In the genomic region with DNA sequence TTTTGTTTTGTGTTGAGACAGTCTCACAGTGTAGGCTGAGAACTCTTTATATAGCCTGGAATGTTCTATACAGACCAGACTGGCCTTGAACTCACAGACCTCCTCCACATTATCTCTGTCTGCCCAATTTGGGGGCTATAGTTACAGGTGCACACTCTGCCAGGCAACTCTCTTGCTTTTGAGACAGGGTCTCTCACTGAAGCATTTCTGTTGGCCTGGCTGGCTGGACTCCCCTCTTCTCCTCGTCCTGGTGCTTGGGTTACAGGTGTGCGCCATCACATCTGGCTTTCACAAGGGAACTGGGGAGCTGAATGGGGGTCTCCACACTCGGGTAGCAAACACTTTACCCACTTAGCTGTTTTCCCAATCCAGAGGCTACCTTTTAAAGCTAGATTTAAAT, we compare ENCODE assay signal across 23 mouse cellular contexts. TPM values are rescaled to one million over a fixed set of nuclear protein-coding genes. Genes with fewer than 3 reads are reported as not detected.
DNase-seq lines count a peak whose midpoint lies in the region; ATAC-seq lines count a peak whose summit lies in the region.
"Had no signal": no experiment of that assay in that cellular context is flagged by ENCODE, and none has a peak within 500 bp of the region (broad histone marks: within the 10 kb centered on the region; RNA-seq: fewer than 3 reads in every experiment).

No protein-coding gene starts in this region.

- no peak overlapping the region for H3K9ac ChIP-seq in intestine, embryonic 14.5 days (ENCODE audit: low read length)
- no peak overlapping the region for H3K9ac ChIP-seq in intestine, embryonic 15.5 days
- no peak overlapping the region for H3K9ac ChIP-seq in liver, embryonic 12.5 days
- H3K9ac ChIP-seq: embryonic facial prominence, embryonic 13.5 days; embryonic facial prominence, embryonic 15.5 days; forebrain, embryonic 12.5 days had no signal

- H3K9me3 ChIP-seq in intestine, embryonic 14.5 days (ENCODE audit: control insufficient read depth, low read length) = no peaks in the 10 kb centered on the region
- H3K9me3 ChIP-seq in intestine, embryonic 15.5 days = no peaks in the 10 kb centered on the region
- no peaks in the 10 kb centered on the region for H3K9me3 ChIP-seq in liver, embryonic 12.5 days (replicated peaks)
- H3K9me3 ChIP-seq: embryonic facial prominence, embryonic 13.5 days; embryonic facial prominence, embryonic 15.5 days; forebrain, embryonic 10.5 days; forebrain, embryonic 12.5 days had no signal

- H3K36me3 ChIP-seq in intestine, embryonic 14.5 days (ENCODE audit: control insufficient read depth, insufficient read depth, low read length) = no peaks in the 10 kb centered on the region
- no peaks in the 10 kb centered on the region for H3K36me3 ChIP-seq in intestine, embryonic 15.5 days
- no peaks in the 10 kb centered on the region for H3K36me3 ChIP-seq in liver, embryonic 12.5 days
- H3K36me3 ChIP-seq: embryonic facial prominence, embryonic 13.5 days; embryonic facial prominence, embryonic 15.5 days; forebrain, embryonic 10.5 days; forebrain, embryonic 12.5 days had no signal

- ATAC-seq in intestine, embryonic 14.5 days (replicated peaks; ENCODE audit: low FRiP score, low TSS enrichment, low read depth) = no peak
- no peak for ATAC-seq in intestine, embryonic 15.5 days
- ATAC-seq in liver, embryonic 12.5 days = no peak
- ATAC-seq: forebrain, embryonic 14.5 days; forebrain, embryonic 16.5 days had no signal

- no peaks in the 10 kb centered on the region for H3K27me3 ChIP-seq in intestine, embryonic 14.5 days (replicated peaks; ENCODE audit: control insufficient read depth, insufficient read depth, low read length)
- H3K27me3 ChIP-seq in intestine, embryonic 15.5 days (replicated peaks) = no peaks in the 10 kb centered on the region
- H3K27me3 ChIP-seq in liver, embryonic 12.5 days (replicated peaks) = 0 out of 2 replicates have a peak, but pooled peaks cover 3% of the 10 kb centered on the region
- H3K27me3 ChIP-seq: embryonic facial prominence, embryonic 13.5 days; embryonic facial prominence, embryonic 15.5 days; forebrain, embryonic 12.5 days had no signal

- peak; percentile 35 for DNase-seq in intestine, embryonic 14.5 days (ENCODE audit: low spot score)
- DNase-seq in liver = no peak
- DNase-seq: adrenal gland, adult 2 months; adrenal gland, postnatal 10 days; adrenal gland, postnatal 25 days; cerebellum, adult 11 months; cerebellum, adult 18-20 months; cerebellum, adult 8-10 months; cerebellum, adult 9-11 months; cerebellum, postnatal 14 days; cerebellum, postnatal 36 days; embryo, embryonic 11 days had no signal

- H3K4me3 ChIP-seq in intestine, embryonic 14.5 days (ENCODE audit: low read depth, low read length) = no peak overlapping the region
- no peak overlapping the region for H3K4me3 ChIP-seq in intestine, embryonic 15.5 days (replicated peaks)
- no peak overlapping the region for H3K4me3 ChIP-seq in liver, embryonic 12.5 days
- H3K4me3 ChIP-seq: embryonic facial prominence, embryonic 13.5 days; embryonic facial prominence, embryonic 15.5 days; erythroblast, embryonic 14.5 days; forebrain, embryonic 10.5 days; forebrain, embryonic 12.5 days had no signal

- H3K4me1 ChIP-seq in intestine, embryonic 14.5 days (replicated peaks; ENCODE audit: control insufficient read depth, insufficient read depth, low read length) = peaks cover 4% of the 10 kb centered on the region; the same call in 1 of the 2 replicates
- no peaks in the 10 kb centered on the region for H3K4me1 ChIP-seq in intestine, embryonic 15.5 days (replicated peaks)
- peaks cover 51% of the 10 kb centered on the region for H3K4me1 ChIP-seq in liver, embryonic 12.5 days
- H3K4me1 ChIP-seq: embryonic facial prominence, embryonic 15.5 days; forebrain, embryonic 10.5 days had no signal

- WGBS in intestine, embryonic 14.5 days = 76% methylated on average over 3 of the region's 3 CpGs
- WGBS in intestine, embryonic 15.5 days = 79% methylated on average over 3 of the region's 3 CpGs
- 62% methylated on average over 3 of the region's 3 CpGs for WGBS in liver, embryonic 12.5 days (ENCODE audit: insufficient replicate concordance)

- H3K4me2 ChIP-seq in intestine, embryonic 14.5 days (ENCODE audit: low read length) = no peak overlapping the region
- no peak overlapping the region for H3K4me2 ChIP-seq in intestine, embryonic 15.5 days (replicated peaks)
- H3K4me2 ChIP-seq in liver, embryonic 12.5 days = no peak overlapping the region
- H3K4me2 ChIP-seq: embryonic facial prominence, embryonic 13.5 days; embryonic facial prominence, embryonic 15.5 days; forebrain, embryonic 12.5 days had no signal

- no peak overlapping the region for H3K27ac ChIP-seq in intestine, embryonic 14.5 days (ENCODE audit: low read depth)
- H3K27ac ChIP-seq in intestine, embryonic 15.5 days = no peak overlapping the region
- peak overlapping the region; percentile 11; the same call in 1 of the 2 replicates for H3K27ac ChIP-seq in liver, embryonic 12.5 days
- H3K27ac ChIP-seq: embryonic facial prominence, embryonic 13.5 days; embryonic facial prominence, embryonic 15.5 days; forebrain, embryonic 10.5 days; forebrain, embryonic 12.5 days had no signal

RNA-seq across cellular contexts. Expression of gene Msmp, which starts 7.7 kb away (rescaled TPM):
- 0.49 and 1.3 TPM in 2 replicates for polyA plus RNA-seq in intestine, embryonic 14.5 days (2014; fragmentation: Nextera tagmentation; extraction: Ambion mirVana)
- 0.75 TPM in 1 of 2 replicates, not detected in the other for polyA plus RNA-seq in intestine, embryonic 15.5 days (2015; fragmentation: Nextera tagmentation; extraction: Ambion mirVana)
- polyA plus RNA-seq in liver, embryonic 12.5 days (2016; fragmentation: Nextera tagmentation; extraction: Ambion mirVana) = 1.1 TPM in 1 of 2 replicates, not detected in the other
- polyA plus RNA-seq: C2C12; embryonic facial prominence, embryonic 11.5 days; erythroblast, embryonic 14.5 days; forebrain, embryonic 10.5 days had no signal

RNA-seq across cellular contexts. Expression of gene Gba2, which starts 13.3 kb away (rescaled TPM):
- polyA plus RNA-seq in intestine, embryonic 14.5 days (2014; fragmentation: Nextera tagmentation; extraction: Ambion mirVana) = 13.2 and 15.5 TPM in 2 replicates
- polyA plus RNA-seq in intestine, embryonic 15.5 days (2015; fragmentation: Nextera tagmentation; extraction: Ambion mirVana) = 13.7 and 15.4 TPM in 2 replicates
- polyA plus RNA-seq in liver, embryonic 12.5 days (2016; fragmentation: Nextera tagmentation; extraction: Ambion mirVana) = 23.5 and 23.6 TPM in 2 replicates

RNA-seq across cellular contexts. Expression of gene Rgp1, which starts 13.4 kb away (rescaled TPM):
- polyA plus RNA-seq in intestine, embryonic 14.5 days (2014; fragmentation: Nextera tagmentation; extraction: Ambion mirVana) = 25.4 and 29.7 TPM in 2 replicates
- 20.9 and 23.3 TPM in 2 replicates for polyA plus RNA-seq in intestine, embryonic 15.5 days (2015; fragmentation: Nextera tagmentation; extraction: Ambion mirVana)
- 17.4 and 18.0 TPM in 2 replicates for polyA plus RNA-seq in liver, embryonic 12.5 days (2016; fragmentation: Nextera tagmentation; extraction: Ambion mirVana)

RNA-seq across cellular contexts. Expression of gene Tln1, which starts 29.5 kb away (rescaled TPM):
- 66.0 and 69.8 TPM in 2 replicates for polyA plus RNA-seq in intestine, embryonic 14.5 days (2014; fragmentation: Nextera tagmentation; extraction: Ambion mirVana)
- 61.4 and 61.9 TPM in 2 replicates for polyA plus RNA-seq in intestine, embryonic 15.5 days (2015; fragmentation: Nextera tagmentation; extraction: Ambion mirVana)
- polyA plus RNA-seq in liver, embryonic 12.5 days (2016; fragmentation: Nextera tagmentation; extraction: Ambion mirVana) = 73.3 and 75.5 TPM in 2 replicates

RNA-seq across cellular contexts. Expression of gene Creb3, which starts 29.8 kb away (rescaled TPM):
- polyA plus RNA-seq in intestine, embryonic 14.5 days (2014; fragmentation: Nextera tagmentation; extraction: Ambion mirVana) = 64.8 and 68.6 TPM in 2 replicates
- 62.7 and 69.5 TPM in 2 replicates for polyA plus RNA-seq in intestine, embryonic 15.5 days (2015; fragmentation: Nextera tagmentation; extraction: Ambion mirVana)
- 17.9 and 19.7 TPM in 2 replicates for polyA plus RNA-seq in liver, embryonic 12.5 days (2016; fragmentation: Nextera tagmentation; extraction: Ambion mirVana)
